Mouse (Mus musculus) lung, postnatal 0 days (tissue): ENCODE data around the gene Dock3. TPM values are rescaled to one million over a fixed set of nuclear protein-coding genes. Genes with fewer than 3 reads are reported as not detected.

ENCODE experiments used
- ATAC-seq: fragments of 200-750 bp; cut with Nextera tagmentation; 2 replicates; pipeline ENCODE4 v1.8.0; 2017; ENCODE audit warnings: moderate library complexity
- DNase-seq: peaks from one replicate; pipeline ENCODE4 v3.0.0-alpha.2; 2016; ENCODE audit warnings: low spot score
- H3K27ac ChIP-seq: fragments of 300-500 bp; sonication (generic); 2 replicates; pipeline ENCODE4 v1.5.1; 2014; ENCODE audit warnings: antibody characterized with exemption, mild to moderate bottlenecking, low read length, mixed read lengths
- H3K27me3 ChIP-seq: fragments of 300-500 bp; sonication (generic); replicated peaks from 2 replicates; pipeline ENCODE4 v1.6.1; 2014; ENCODE audit warnings: low read length, mixed read lengths; ENCODE audit not compliant: insufficient read depth
- H3K36me3 ChIP-seq: fragments of 300-500 bp; sonication (generic); 2 replicates; pipeline ENCODE4 v1.6.1; 2014; ENCODE audit warnings: low read length, mixed read lengths; ENCODE audit not compliant: insufficient read depth
- H3K4me1 ChIP-seq: fragments of 300-500 bp; sonication (generic); 2 replicates; pipeline ENCODE4 v1.6.1; 2014; ENCODE audit warnings: antibody characterized with exemption, low read depth, low read length, mixed read lengths; ENCODE audit not compliant: insufficient read depth
- H3K4me2 ChIP-seq: fragments of 300-500 bp; sonication (generic); replicated peaks from 2 replicates; pipeline ENCODE4 v1.6.1; 2014; ENCODE audit warnings: low read depth, mild to moderate bottlenecking, low read length, moderate library complexity, mixed read lengths
- H3K4me3 ChIP-seq: fragments of 300-500 bp; sonication (generic); 2 replicates; pipeline ENCODE4 v1.5.1; 2014; ENCODE audit warnings: low read depth, low read length
- H3K9ac ChIP-seq: fragments of 300-500 bp; sonication (generic); replicated peaks from 2 replicates; pipeline ENCODE4 v1.6.1; 2014; ENCODE audit warnings: low read depth, mild to moderate bottlenecking
- H3K9me3 ChIP-seq: fragments of 300-500 bp; sonication (generic); 2 replicates; pipeline ENCODE4 v1.6.1; 2016; ENCODE audit warnings: low read length, mixed read lengths
- CTCF ChIP-seq: IDR thresholded peaks from 2 replicates; pipeline ENCODE4 v1.5.1; 2016; ENCODE audit warnings: antibody characterized with exemption, mild to moderate bottlenecking
- EP300 ChIP-seq: IDR thresholded peaks from 2 replicates; pipeline ENCODE4 v1.6.1; 2016; ENCODE audit warnings: antibody characterized with exemption, mild to moderate bottlenecking, control low read depth
- WGBS: fragments of 180-500 bp; shearing (Covaris S2); extraction: QIAGEN DNeasy Blood & Tissue Kit; methylation state at CpG from one replicate; pipeline ENCODE4 v1.1.7; 2014; 5-methylcytosine and 5-hydroxymethylcytosine counted together
- polyA plus RNA-seq: library from polyadenylated mRNA; unstranded; fragments of >200 nt; fragmentation: Nextera tagmentation; extraction: Ambion mirVana; gene quantifications from 2 replicates; pipeline ENCODE4 v1.2.1, GENCODE M21; 2015

The Dock3 gene
- polyA plus RNA-seq, 1 experiment from 2014 or later = 0.08 TPM

DNA sequence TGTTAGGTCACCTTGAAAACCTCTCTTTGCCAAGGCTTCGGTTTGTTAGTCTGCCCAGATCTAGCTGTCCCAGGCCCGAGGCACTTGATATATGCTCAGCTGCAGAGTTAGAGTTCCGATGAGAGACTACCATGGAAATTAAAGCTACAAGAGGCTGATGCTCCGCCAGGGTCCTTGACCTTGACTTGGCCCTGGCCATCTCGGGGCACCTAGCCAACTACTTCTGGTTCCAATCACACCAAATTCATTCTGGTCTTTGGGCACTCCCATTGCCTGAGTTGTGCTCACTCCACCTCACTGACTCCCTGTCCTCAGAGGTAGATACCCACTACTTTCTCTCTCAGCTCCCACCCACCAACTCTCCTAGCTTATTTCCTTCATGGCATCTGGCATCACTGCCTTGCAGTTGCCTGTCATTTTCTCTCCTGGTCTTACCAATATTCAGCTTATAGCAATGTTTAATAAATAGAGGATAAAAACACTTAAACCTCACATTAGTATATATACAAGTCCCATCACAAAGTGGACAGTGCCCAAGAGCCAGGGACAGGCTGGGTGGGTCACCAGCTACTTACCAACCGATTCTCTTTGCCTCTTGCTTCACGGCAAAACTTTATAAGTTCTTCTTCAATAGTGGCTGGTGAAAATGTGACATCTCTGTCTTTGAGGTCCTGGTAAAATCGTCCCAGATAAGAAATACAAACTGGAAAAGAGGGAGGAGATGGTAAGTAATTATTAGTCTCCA lies 341.0 kb downstream of the Dock3 start:
- Histone ChIP-seq H3K4me2 (peak overlapping the region; percentile 75), H3K36me3 (peaks cover 5% of the 10 kb centered on the region), H3K9me3 (no peaks in the 10 kb centered on the region), H3K4me3 (peak overlapping the region; percentile 74; the same call in 1 of the 2 replicates), H3K27me3 (no peaks in the 10 kb centered on the region), H3K27ac (no peak overlapping the region), H3K9ac (no peak overlapping the region), H3K4me1 (peaks cover 10% of the 10 kb centered on the region; the same call in 1 of the 2 replicates)
- 52% methylated on average over 8 of the region's 8 CpGs for WGBS
- TF ChIP-seq CTCF = no peak
- TF ChIP-seq EP300 = no peak
- ATAC-seq = no peak
- DNase-seq = no peak

DNA sequence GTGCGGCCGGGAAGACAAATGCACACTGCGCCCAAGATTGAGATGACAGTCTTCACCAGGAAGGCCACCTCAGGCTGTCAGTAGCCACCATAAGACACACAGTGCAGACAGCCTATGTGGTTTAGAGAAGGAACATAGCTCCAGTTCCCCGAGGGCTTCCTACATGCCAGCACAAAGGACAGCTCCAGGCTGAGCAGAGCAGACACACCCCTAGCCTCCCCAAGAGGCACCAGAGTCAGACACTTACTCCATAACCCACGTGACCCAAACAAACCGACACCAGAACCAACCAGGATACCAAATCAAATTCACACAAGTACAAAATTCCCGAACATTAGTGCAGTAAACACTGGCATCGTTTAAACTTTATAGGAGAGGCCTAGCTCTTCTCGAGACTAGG lies 342.4 kb downstream of the Dock3 start:
- Histone ChIP-seq H3K4me2 (no peak overlapping the region), H3K4me1 (peaks cover 22% of the 10 kb centered on the region), H3K4me3 (no peak overlapping the region), H3K36me3 (peaks cover 11% of the 10 kb centered on the region), H3K9ac (no peak overlapping the region; the same call in 1 of the 2 replicates), H3K27ac (no peak overlapping the region), H3K9me3 (no peaks in the 10 kb centered on the region), H3K27me3 (no peaks in the 10 kb centered on the region)
- WGBS = 73% methylated on average over 9 of the region's 9 CpGs
- no peak for ATAC-seq
- TF ChIP-seq CTCF (no peak), EP300 (no peak)
- no peak for DNase-seq

- no peak for TF ChIP-seq EP300
- no peak for TF ChIP-seq CTCF
- Histone ChIP-seq H3K9me3 (no peaks in the 10 kb centered on the region), H3K27me3 (no peaks in the 10 kb centered on the region), H3K4me3 (no peak overlapping the region), H3K4me2 (no peak overlapping the region), H3K9ac (no peak overlapping the region), H3K36me3 (peaks cover 11% of the 10 kb centered on the region), H3K27ac (no peak overlapping the region), H3K4me1 (peaks cover 27% of the 10 kb centered on the region)
- ATAC-seq (no peak), DNase-seq (no peak)
- WGBS = 92% methylated on average over 3 of the region's 3 CpGs
Observed at GRCm38 (mm10) chr9:106888346-106888745, 343.4 kb downstream of the Dock3 start.

DNA sequence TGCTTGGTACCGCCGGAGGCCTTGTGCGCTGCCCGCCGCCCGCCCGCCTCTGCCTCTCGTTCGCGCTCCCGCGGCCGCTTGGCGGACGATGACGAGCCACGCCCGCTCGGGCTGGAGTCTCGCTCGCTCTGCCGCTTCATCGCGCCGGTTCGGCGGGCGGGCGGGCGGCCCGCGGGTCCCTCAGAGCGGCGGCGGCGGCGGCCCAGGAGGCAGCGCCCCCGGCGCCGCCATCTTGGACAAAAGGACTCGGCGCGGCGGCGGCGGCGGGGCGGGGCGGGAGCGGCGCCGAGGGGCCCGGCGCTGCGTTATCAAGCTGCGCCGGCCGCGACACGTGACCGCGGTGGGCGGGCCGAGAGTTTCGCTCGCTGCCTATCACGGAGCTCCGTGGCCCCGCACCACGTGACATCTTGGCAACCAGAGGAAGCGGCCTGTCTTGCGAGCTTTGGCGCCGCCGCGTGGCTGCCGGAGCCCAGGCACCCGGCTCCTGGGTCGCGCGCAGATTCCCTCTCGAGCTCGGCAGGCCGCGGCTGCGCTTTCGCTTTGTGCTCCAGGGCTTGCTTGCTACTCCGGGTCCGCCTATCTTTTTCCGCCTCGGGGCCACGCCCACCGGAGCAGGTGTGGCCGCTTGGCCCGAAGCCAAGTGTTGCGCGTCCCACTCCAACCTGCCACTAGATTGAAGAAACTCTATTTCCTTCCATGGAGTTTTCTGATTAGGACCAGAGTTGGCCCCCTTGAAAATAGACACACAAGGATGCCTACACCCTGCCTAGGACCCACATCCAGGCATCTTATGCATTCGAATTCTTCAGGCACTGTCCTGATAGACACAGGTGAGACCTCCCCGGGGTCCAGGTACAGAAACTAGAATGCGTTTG lies 344.6 kb downstream of the Dock3 start, which contains the start of gene Rbm15b:
Rbm15b (minus strand) TSS at position 601 of the 875 bp plus-strand sequence.
- Histone ChIP-seq H3K27me3 (no peaks in the 10 kb centered on the region), H3K9ac (peak within 1 kb of the TSS; percentile 76), H3K4me3 (peak within 1 kb of the TSS; percentile 99), H3K9me3 (no peaks in the 10 kb centered on the region), H3K27ac (peak within 1 kb of the TSS; percentile 87), H3K4me1 (peaks cover 29% of the 10 kb centered on the region), H3K4me2 (peak within 1 kb of the TSS; percentile 100), H3K36me3 (peaks cover 11% of the 10 kb centered on the region)
- 2% methylated on average over 82 of the region's 101 CpGs for WGBS
- ATAC-seq = peak; percentile 81
- peak; percentile 99 for DNase-seq
- TF ChIP-seq CTCF (peak; percentile 85), EP300 (no peak)

- DNase-seq (peak; percentile 54), ATAC-seq (peak; percentile 13)
- H3K27me3 ChIP-seq = no peaks in the 10 kb centered on the region
- H3K4me3 ChIP-seq = peak overlapping the region; percentile 99
- peak overlapping the region; percentile 76 for H3K9ac ChIP-seq
- peaks cover 29% of the 10 kb centered on the region for H3K4me1 ChIP-seq
- 3% methylated on average over 72 of the region's 107 CpGs for WGBS
- peaks cover 11% of the 10 kb centered on the region for H3K36me3 ChIP-seq
- peak overlapping the region; percentile 87 for H3K27ac ChIP-seq
- TF ChIP-seq CTCF (no peak), EP300 (no peak)
- peak overlapping the region; percentile 100 for H3K4me2 ChIP-seq
- no peaks in the 10 kb centered on the region for H3K9me3 ChIP-seq
Observed at GRCm38 (mm10) chr9:106885901-106886731, 345.6 kb downstream of the Dock3 start.
